Mouse (Mus musculus) Muller cell, postnatal 12 days (primary cell): ENCODE data around the gene Chkb.
A peak's percentile ranks its signal among the peaks of the same experiment; 100 is the strongest.
"Not testable (repeated sequence)": the region's sequence is repeated elsewhere in the genome, so short reads cannot be mapped to it uniquely, and the experiment has no call there.

Source experiments
- DNase-seq: peaks from one replicate; pipeline ENCODE4 v3.0.0-alpha.2; 2015; ENCODE audit errors: inconsistent ontology term

Gene Chkb

DNA sequence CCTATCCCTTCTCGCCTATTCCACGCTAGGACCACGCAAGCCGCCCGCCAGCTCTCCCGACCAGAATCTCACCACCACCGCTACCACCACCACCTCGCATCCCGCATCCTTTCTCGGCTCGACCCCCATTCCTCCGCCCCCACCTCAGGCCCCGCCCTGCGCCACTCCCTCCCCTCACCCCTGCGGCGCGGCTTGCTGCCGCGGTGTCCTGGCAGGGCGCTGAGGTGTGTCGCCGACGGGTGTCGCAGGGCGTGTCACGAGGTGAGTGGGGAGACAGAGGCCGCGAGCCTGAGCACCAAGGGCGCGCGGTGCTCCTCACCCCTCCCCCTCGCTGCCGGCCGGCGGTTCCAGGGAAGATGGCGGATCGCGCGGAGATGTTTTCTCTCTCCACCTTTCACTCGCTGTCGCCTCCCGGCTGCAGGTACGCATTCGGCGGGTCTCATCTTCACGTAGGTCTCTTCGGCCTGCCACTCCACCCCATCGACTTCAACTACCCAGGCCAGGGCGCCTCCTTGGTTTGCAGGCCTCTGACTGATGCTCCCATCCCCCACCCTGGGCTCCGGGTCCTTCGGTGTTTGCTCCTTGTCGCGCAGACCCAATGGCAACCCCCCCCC lies 24.3 kb upstream of the Chkb start, which contains the start of gene Mapk8ip2:
Gene Mapk8ip2, plus strand, starts transcription at position 49 of the 614 bp plus-strand sequence.
- DNase-seq: no peak

DNA sequence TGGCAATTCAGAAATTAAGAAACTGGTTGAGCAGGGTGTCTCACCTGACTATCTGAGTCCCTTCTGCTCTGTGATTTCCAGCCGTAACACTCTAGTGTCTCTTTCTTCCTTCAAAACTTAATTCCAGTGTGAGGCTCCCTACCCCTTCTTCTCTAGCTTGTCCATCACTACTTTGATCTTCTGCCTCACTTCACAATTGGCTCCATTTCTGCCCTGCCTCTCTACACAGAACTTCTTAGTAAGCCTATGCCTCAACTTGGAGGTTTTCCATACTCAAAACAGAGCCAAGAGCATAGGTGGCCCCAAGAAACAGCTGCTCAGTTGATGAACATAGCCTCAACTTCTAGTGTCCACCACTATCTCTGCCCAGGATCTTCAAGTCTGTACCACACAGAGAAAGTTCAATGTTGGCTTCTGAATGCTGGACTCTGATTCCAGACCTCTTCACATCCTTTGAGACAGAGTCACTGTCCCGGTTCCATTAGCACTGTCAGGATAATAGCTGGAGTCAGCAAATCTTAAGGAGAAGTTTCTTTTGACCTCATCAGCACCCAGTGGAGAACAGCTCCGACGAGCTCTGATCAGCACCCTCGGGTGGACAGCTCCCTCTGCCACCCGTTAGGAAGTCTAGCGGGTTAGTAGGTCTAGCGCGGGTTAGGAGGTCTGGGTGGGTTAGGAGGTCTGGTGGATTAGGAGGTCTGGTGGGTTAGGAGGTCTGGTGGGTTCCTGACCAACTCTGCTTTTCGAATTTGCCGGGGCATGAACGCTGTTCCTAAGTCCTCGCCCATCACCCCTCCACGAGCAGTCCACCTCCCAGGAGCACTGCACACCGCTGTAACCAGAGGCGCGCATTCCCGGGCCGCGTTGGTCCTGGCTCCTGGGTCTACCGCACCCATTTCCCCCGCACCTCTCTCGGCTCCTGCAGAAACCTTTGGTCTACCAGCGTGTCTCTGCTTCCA lies 23.5 kb upstream of the Chkb start:
- DNase-seq: peak; percentile 78

DNA sequence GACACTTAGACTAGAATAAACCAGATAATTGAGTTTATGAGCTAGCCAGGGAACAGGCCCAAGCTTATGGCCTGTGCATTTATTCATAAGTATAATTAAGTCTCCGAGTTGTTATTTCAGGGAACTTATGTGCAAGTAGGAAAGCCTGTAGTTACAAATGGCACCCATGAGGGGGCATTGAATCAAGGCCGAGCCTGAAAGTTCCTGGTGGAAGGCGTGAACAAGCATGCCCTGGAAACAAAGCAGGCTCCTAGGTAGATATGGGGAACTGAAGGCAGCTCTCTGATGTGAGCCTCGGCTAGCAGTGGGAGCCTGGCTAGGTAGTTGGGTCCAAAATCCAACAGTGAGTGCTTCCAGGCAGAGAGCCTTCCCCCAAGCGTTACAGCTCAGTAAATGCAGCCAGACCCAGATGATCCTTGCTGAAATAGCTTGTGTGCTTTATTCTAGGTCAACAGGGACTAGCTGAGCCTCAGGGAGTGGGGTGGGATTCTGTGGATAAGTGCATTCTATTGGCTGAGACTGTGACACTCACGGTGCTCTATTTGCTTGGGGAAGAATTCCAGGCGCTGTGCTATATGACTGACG lies 12.9 kb upstream of the Chkb start:
- DNase-seq: no peak

DNA sequence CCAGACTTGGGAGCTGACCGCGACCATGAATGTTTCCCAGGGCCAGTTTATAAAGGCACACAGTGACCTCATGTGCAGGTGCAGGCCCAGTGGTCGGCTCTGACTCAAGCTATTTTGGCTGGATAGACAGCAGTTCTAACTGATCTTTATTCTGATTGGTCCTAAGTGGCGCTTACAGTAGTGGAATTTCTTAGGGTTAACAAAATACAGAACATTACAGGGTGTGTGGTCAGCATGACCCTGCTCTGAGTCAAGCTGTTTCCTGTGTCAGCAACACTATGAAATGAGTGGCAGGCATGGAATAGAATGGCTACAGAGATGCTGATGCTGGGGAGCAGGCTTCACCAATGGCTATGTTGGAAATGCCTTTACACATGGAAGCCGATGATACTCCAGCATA lies 6.2 kb upstream of the Chkb start:
- peak; percentile 11 for DNase-seq

DNA sequence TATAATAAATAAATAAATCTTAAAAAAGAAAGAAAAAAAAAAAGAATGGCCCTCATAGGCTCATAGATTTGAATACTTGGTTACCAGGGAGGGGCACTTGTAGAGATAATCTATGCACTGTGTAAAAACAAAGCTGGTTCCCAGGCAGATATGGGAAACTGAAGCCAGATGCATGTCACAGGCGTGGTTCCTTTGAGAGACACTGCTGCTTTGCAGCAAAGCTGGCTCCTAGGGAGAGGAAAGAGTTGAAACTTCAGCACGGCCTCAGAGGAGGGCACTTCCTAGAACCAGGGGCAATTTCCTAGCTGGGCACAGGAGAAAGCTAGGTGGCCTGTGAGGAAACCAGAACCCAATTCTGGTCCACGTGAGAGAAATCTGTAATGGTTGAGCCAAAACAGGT lies 4.4 kb upstream of the Chkb start:
- no peak for DNase-seq

DNA sequence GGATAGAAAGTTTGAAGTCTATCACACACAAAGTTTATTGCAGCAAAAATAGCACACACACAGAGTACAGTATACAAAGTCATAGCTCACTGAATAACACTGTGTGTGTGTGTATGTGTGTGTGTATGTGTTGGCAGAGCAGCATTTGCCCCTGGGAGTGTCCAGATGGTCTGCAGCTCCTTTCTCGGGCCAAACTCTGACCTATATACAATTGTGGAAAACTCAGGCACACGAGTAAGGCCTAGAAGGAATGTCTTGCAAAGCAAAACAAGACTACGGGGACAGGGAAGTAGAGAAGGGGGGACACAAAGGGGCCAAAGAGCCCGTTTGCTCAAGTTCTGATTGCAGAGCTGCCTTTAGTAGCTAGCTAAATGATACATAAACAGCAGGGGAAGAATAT lies 3.2 kb upstream of the Chkb start:
- no peak for DNase-seq

DNA sequence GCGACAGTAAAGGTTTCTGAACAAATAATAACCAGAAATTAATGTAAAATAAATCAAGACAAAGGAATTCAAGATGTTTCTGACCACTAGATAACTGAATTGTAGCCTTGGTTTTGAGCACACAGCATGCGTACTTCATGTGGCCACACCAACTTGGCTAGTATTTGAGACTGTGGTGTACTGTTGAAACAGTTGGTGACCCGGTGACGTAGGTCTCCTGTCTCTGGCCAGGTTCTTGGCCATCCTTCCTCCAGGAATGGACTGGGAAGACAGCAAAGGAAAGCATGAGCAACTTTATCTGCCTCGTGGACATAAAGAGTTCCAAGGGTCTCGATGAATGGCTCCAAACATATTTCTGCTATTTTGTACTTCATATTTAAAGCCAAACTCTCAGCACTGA lies 2.1 kb upstream of the Chkb start:
- DNase-seq: no peak

DNA sequence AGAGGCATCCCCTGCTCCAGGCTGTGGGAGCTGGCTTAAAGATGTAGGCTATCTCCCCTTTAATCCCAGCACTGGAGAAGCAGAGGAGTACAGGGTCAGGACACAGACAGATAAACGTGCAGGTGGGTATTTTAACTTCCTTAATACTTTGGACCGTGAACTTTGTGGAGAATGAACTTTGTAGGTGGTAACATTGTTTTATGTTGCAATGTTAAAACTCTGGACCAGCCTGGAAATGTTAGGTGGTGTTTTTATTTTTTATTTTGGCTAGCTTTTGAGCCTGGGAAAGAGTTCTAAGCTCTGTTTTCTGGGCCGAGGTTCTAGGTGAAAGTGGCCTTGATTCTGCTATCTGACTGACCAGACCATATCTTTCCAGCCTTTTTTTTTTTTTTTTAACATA lies 1.6 kb upstream of the Chkb start:
- no peak for DNase-seq

DNA sequence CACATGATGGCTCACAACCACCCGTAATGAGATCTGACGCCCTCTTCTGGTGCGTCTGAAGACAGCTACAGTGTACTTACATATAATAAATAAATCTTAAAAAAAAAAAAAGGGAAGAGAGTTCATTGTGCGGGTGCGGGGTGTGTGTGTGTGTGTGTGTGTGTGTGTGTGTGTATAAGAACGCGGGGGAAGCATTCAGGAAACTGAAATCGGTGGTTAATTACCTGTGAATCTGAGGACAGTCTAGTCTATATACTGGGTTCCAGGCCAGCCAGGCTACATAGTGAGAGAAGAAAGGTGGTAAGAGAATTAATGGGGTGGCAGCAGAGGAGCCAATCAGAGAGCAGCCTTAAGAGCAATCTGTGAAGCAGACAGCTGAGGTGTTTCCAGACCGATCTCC lies 1.1 kb upstream of the Chkb start:
- not testable (repeated sequence) for DNase-seq

DNA sequence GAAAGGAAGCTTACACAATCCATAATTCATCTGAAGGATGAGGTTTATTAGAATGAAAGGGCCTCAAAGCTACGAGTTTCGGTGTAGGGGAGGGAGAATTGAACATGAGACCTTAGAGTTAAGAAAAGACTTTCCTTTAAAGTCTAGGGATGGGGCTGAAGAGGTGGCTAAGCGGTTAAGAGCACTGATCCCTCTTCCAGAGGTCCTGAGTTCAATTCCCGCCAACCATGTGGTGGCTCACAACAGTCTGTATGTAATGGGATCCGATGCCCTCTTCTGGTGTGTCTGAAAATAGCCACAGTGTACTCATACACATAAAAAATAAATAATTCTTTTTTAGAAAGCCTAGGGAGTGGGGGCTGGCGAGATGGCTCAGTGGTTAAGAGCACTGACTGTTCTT lies 633 bp upstream of the Chkb start:
- DNase-seq: no peak

DNA sequence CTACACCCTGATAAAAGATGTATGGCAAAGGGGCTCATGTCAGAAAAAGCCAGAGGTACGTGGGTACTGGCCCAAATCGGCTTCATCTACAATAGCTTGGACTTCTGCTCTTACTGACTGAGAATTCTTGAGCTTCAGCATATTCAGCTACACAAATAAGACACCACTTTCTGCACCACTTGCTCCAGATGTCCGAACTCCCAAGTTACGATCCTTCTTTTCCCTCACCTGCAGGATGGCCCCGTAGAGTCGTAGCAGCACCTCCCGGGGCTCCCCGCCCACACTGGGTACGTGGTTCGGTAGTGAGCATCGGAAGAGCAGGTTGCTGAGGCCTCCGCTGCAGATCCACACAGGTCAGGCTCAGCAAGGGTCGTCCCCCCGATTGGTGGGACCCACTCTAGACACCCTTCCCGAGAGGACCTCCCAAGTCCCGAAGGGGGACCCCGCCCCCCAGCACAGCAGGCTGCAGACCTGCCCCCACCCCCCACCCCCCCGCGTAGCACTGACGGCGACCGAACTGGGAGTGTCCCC lies 822 bp downstream of the Chkb start:
- DNase-seq: no peak

DNA sequence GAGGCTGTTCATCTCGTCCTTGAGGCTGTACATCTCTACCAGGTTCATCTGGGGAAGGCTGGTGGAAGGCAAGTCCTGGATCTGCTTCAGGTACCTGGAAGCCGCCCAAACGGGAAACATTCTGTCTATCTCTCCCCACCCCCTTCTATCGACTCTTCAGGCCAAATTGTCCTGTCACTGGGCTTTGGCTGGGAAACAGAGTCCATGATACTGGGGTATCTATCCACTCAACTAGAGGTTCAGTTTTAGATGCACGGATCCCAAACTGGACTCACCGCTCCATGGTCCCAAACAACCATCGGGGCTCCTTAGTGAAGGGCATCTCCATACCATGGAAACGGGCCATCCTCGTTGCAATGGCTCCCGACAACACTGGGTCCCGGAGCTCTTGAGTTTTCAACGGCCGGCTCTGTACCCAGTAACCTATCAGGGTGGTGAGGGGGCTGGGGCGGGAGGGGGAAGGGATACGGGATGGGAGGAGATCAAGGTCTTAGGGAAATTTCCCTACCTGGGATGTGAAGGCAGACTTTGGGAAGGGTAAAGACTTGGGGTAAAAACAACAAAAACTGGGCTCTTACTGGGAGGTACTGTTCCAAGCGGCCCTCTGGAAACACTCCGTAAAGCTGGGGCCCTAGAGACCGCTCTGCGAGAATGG lies 1.4 kb downstream of the Chkb start:
- no peak for DNase-seq

DNA sequence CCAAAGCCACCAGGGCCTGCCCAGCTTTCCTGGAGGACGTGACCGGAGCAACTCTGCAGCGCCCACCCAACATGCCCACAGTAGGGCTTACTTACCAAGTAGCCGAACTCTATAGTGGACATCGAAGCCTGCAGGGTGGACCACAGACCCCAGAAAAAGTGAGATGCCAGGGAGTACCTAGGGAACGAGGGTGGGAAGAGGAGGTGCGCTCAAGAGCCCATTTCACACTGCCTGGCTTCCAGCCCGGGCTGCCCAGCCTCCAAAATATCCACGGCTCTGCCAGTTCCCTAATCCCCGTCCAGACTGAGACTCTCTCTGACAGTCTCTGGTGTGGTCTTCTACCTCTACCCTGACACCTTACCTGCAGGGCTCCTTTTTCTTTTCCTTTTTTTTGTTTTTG lies 3.0 kb downstream of the Chkb start:
- DNase-seq: no peak

DNA sequence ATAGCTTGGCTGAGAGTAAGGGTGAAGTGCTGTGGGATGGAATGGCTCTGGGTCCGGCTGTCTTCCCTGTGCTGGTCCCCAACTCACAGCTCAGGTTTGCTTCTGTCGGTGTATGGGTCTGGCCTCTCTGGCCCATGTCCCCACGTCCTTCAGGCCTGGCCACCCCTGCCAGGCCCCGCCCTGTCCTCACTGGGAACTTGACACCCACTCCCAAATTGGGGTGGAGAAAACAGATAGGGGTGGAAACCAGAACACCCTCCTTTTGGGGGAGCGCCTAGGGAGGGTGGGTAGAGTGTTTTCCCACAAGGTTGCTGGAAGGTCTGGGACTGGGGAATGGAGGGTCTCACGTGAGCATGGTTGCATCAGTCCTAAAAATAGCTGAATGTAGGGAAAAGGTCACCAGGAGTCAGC lies 4.0 kb downstream of the Chkb start, which contains the start of gene Cpt1b:
Gene Cpt1b, minus strand, starts transcription at position 153 of the 411 bp plus-strand sequence.
- DNase-seq: no peak

DNA sequence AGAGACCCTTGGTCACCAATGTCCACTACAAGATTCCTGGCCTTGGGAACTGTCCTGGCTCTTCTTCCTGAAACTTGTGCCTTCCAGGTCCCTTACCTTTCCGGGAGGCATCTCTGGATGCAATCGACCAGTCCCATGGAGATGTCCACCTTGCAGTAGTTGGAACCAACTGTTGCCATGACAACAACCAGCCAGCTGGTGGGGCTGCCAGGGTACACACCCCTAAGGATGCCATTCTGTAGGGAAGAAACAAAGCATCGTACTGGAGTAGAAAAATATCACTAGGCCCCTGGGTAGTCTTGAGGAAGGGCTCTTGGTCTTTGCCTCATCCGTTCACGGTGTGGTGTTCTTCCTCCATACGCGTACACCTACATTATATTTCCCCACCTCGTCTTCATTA lies 5.1 kb downstream of the Chkb start:
- no peak for DNase-seq

DNA sequence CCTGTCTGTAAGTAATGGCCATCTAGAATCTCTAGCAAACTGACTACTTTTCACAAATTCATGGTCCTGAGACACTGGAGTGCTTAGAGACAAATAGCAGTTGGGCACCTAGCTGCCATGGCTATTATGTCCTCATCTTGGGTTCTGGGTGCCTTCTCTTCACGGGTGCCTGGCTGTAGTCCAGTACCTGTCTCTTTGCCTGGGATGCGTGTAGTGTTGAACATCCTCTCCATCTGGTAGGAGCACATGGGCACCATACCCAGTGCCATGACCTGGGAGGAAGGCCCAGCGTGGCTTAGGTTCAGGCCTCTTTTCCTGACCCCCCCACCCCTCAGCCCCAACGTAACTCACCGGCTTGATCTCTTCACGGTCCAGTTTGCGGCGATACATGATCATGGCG lies 7.8 kb downstream of the Chkb start:
- no peak for DNase-seq

DNA sequence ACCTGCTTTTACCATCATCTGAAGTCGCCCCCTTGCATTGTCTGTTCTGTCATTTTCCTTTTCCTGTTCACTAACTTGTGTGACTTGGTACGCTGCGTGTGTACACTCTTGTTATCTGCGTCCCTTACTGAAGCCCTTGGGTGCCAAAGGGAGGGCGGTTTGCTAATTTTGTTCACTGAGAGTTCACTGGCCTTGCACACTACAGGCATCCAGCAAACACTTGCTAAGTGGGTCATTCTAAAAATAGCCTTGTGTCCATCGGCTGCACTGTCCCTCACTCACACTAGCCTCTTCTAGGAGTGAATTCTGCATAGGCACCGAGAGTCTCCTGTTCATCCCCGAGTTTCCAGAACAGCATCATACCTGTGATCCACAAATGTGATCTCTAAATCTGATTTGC lies 14.4 kb downstream of the Chkb start:
- DNase-seq: peak; percentile 7

DNA sequence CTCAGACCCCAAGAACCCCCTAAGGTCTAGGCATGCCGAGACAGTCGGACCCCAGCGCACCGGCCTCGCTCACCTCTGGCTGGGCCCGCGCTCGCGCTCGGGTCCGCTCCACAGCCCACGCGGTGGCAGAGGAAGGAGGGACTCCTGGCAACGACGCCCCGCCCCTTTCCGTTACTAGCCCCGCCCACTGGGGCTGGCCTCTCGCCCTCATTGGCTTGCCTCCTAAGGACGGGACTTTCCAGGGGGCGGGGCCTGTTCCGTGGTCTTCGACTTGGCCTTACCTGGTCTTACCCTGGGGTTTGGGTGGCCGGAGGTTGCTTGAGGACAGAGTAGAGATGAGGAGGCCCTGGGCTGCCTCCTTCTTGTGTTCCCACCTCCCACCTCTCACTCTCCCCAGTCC lies 19.6 kb downstream of the Chkb start, which contains the start of gene Syce3:
Gene Syce3, minus strand, starts transcription at position 386 of the 400 bp plus-strand sequence.
- no peak for DNase-seq

DNA sequence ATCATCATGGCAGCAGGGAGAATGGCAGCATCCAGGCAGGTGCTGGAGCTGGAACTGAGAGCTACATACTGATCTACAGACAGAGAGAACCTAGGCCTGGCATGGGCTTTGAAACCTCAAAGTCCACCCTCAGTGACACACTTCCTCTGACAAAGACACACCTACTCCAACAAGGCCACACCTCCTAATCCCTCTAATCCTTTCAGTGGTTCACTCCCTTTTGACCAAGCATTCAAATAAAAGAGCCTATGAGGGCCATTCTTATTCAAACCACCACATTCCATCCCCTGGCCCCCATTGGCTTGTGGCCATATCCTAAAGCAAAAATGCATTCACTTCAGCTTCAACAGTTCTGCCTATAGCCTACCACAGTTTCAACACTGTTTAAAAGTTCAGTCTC lies 23.0 kb downstream of the Chkb start:
- no peak for DNase-seq

DNA sequence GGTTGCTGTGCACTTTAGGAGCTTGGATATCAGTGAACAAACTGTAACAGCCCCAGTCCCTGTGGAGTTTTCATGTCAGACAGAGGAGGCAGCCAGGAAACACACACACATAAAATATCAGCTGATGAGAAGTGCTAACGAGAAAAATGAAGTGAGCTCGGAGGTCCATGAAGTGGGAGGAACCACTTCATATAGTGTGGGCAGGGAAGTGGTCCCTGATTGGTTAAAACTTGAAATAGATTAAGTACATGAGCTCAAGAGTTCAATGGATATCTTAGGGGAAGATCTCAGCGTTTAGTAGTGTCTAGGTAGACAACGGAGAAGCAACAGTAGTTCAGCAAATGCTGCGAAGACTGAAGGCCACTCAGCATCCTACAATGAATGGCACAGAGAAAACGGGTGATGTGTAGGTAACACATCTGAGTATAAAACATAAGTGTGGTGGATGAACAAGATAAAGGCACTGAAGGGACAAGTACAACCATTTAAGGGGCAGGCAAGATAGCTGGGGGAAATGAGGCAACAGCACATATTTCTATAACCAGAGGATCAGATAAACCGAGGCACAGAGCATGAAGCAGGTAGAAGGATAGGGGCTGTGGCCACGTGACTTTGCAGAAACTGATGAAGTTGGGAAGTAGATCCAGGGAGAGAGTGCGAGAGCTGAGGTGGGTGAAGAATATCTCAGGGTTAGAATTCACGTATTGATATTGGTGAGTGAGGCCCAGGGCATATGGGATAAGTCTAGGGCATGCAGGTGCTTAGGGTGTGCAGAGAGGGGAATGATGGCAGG lies 24.7 kb downstream of the Chkb start:
- DNase-seq: no peak

DNA sequence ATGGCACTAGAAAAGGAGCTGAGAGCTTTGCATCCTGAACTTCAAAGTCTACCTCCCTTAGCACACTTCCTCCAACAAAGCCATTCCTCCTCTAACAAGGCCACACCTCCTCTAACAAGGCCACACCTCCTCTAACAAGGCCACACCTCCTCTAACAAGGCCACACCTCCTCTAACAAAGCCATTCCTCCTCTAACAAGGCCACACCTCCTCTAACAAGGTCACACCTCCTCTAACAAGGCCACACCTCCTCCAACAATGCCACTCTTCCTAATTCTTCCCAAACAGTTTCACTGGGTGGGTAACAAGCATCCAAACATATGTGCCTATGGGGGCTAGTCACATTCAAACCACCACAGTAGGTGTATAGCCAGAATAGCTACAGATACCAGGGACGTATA lies 27.2 kb downstream of the Chkb start:
- DNase-seq: no peak
